Mouse (Mus musculus) activated CD4-positive, CD25-positive, alpha-beta regulatory T cell (primary cell): ENCODE measurements around the gene Dmrt1. TPM values are rescaled to one million over a fixed set of nuclear protein-coding genes. Genes with fewer than 3 reads are reported as not detected.

Experiments used
- polyA plus RNA-seq, 2 experiments: library from polyadenylated mRNA; unstranded; fragments of 100-300 nt; shearing (Covaris generic); gene quantifications; one replicate each; pipeline ENCODE4 v1.2.1; 2017

Gene Dmrt1
- under 1 TPM; 0.08 to 0.20 TPM for polyA plus RNA-seq

GRCm38 (mm10) chr19:25505360-25506196 is at the start of gene Dmrt1:
Dmrt1 (plus strand) TSS chr19:25505618.

DNA sequence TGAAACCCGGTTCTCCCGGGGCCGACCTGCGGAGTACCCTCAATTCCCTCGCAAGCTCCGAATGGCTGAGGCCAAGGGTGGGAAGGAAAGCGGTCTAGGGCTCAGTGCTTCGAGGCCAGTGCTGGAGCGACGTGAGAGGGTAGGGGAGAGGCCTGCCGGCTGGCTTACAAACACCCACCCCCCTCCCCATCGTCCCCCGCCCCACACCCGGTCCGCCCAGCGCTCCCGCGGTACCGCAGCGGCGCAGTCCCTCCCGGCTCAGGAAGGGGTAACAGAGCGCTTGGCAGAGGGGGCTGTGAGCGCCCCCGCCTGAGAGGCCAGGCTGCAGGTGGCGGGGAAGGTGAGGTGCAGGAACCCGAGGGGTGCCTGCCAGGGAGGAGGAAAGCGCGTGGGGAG is 104.6 kb downstream of the Dmrt1 start, which contains the start of gene Dmrt3:
Dmrt3 (plus strand) TSS at position 287 of the 396 bp plus-strand sequence.

Other genes starting within 250 kb of the Dmrt1 start
- gene Dmrt3, start 104.7 kb downstream of the Dmrt1 start, polyA plus RNA-seq: not detected
- under 1 TPM; 0.27 to 0.58 TPM for gene Dmrt2, start 166.8 kb downstream of the Dmrt1 start, polyA plus RNA-seq